Mouse (Mus musculus) spleen, adult 2 months (tissue): ENCODE data around the gene Shisa4. TPM values are rescaled to one million over a fixed set of nuclear protein-coding genes. Genes with fewer than 3 reads are reported as not detected.
"Not testable (repeated sequence)": the region's sequence is repeated elsewhere in the genome, so short reads cannot be mapped to it uniquely, and the experiment has no call there.

Source experiments
- DNase-seq, 2 experiments: peaks; one replicate each; pipeline versions ENCODE4 v3.0.0 to v3.0.0-alpha.2; 2012 to 2021; ENCODE audit warnings: low spot score in 2 of 2, low read depth in 1 of 2
- H3K27ac ChIP-seq: fragments of 200-500 bp; 2 replicates; pipeline ENCODE4 v1.5.1; 2012; ENCODE audit warnings: low read length, inconsistent platforms; ENCODE audit not compliant: insufficient read depth
- H3K27me3 ChIP-seq: fragments of 200-500 bp; 2 replicates; pipeline ENCODE4 v1.6.1; 2012; ENCODE audit warnings: mild to moderate bottlenecking, moderate library complexity, low read length, inconsistent platforms; ENCODE audit not compliant: control insufficient read depth, insufficient read depth
- H3K36me3 ChIP-seq: fragments of 200-500 bp; 2 replicates; pipeline ENCODE4 v1.6.1; 2012; ENCODE audit warnings: mild to moderate bottlenecking, low read length, inconsistent platforms; ENCODE audit not compliant: control insufficient read depth, insufficient read depth
- H3K4me1 ChIP-seq: fragments of 200-500 bp; 2 replicates; pipeline ENCODE4 v1.6.1; 2011; ENCODE audit warnings: inconsistent platforms; ENCODE audit not compliant: control insufficient read depth, insufficient read depth, insufficient read length
- H3K4me3 ChIP-seq: fragments of 200-500 bp; 2 replicates; pipeline ENCODE4 v1.5.1; 2011; ENCODE audit warnings: mild to moderate bottlenecking, inconsistent platforms; ENCODE audit not compliant: insufficient read depth, insufficient read length; ENCODE audit errors: extremely low read depth
- CTCF ChIP-seq: fragments of 200-500 bp; IDR thresholded peaks from 2 replicates; pipeline ENCODE4 v1.5.1; 2011; ENCODE audit warnings: mild to moderate bottlenecking, inconsistent platforms; ENCODE audit not compliant: insufficient read depth, insufficient read length, insufficient replicate concordance; ENCODE audit errors: extremely low read depth
- POLR2A ChIP-seq: fragments of 200-500 bp; IDR thresholded peaks from 2 replicates; pipeline ENCODE4 v1.6.1; 2011; ENCODE audit warnings: low read depth, low read length, inconsistent platforms
- WGBS: fragments of 180-500 bp; shearing (Covaris S2); methylation state at CpG from one replicate; pipeline ENCODE4 v1.1.7; 2018; 5-methylcytosine and 5-hydroxymethylcytosine counted together
- polyA plus RNA-seq: library from polyadenylated mRNA; depleted of rRNA; stranded (reverse); fragments of >200 nt; gene quantifications from 2 replicates; pipeline ENCODE4 v1.2.3, GENCODE M21; 2012

The Shisa4 gene
- polyA plus RNA-seq, 1 experiment = 4.2 TPM

- Histone ChIP-seq H3K27ac (no peak overlapping the region), H3K36me3 (peaks cover 37% of the 10 kb centered on the region), H3K4me1 (no peaks in the 10 kb centered on the region; the same call in 1 of the 2 replicates), H3K4me3 (no peak overlapping the region), H3K27me3 (no peaks in the 10 kb centered on the region)
- WGBS = 96% methylated on average over 3 of the region's 3 CpGs
- TF ChIP-seq CTCF = no peak
- no peak for TF ChIP-seq POLR2A
- DNase-seq = no peak
These were observed 26.5 kb upstream of the Shisa4 start for GRCm38 (mm10) chr1:135401452-135402110.

GRCm38 (mm10) chr1:135399466-135399865 lies 24.4 kb upstream of the Shisa4 start:
- Histone ChIP-seq H3K27ac (no peak overlapping the region), H3K4me3 (no peak overlapping the region), H3K27me3 (no peaks in the 10 kb centered on the region), H3K36me3 (peaks cover 30% of the 10 kb centered on the region), H3K4me1 (no peaks in the 10 kb centered on the region; the same call in 1 of the 2 replicates)
- 54% methylated on average over 5 of the region's 5 CpGs for WGBS
- no peak for DNase-seq
- TF ChIP-seq POLR2A (no peak), CTCF (no peak)

- H3K4me3 ChIP-seq = no peak overlapping the region
- DNase-seq = no peak
- H3K36me3 ChIP-seq = peaks cover 44% of the 10 kb centered on the region
- H3K27me3 ChIP-seq = no peaks in the 10 kb centered on the region
- H3K27ac ChIP-seq = no peak overlapping the region
- no peaks in the 10 kb centered on the region for H3K4me1 ChIP-seq
- TF ChIP-seq CTCF = no peak
- TF ChIP-seq POLR2A = no peak
- 85% methylated on average over 9 of the region's 9 CpGs for WGBS
These were observed 10.1 kb upstream of the Shisa4 start for GRCm38 (mm10) chr1:135385161-135385560.

GRCm38 (mm10) chr1:135384171-135384570 lies 9.1 kb upstream of the Shisa4 start:
- H3K4me1 ChIP-seq = no peaks in the 10 kb centered on the region
- no peak overlapping the region for H3K27ac ChIP-seq
- TF ChIP-seq CTCF (no peak), POLR2A (no peak)
- DNase-seq = no peak
- peaks cover 38% of the 10 kb centered on the region for H3K36me3 ChIP-seq
- H3K4me3 ChIP-seq = no peak overlapping the region
- 98% methylated on average over 5 of the region's 5 CpGs for WGBS
- H3K27me3 ChIP-seq = no peaks in the 10 kb centered on the region

GRCm38 (mm10) chr1:135381560-135381959 lies 6.5 kb upstream of the Shisa4 start:
- 88% methylated on average over 6 of the region's 6 CpGs for WGBS
- H3K36me3 ChIP-seq = peaks cover 20% of the 10 kb centered on the region
- not testable (repeated sequence) for H3K4me3 ChIP-seq, H3K4me1 ChIP-seq, H3K27me3 ChIP-seq, H3K27ac ChIP-seq, DNase-seq

- H3K27ac ChIP-seq = no peak overlapping the region
- H3K27me3 ChIP-seq = no peaks in the 10 kb centered on the region
- no peak for DNase-seq
- no peak overlapping the region for H3K4me3 ChIP-seq
- no peak for TF ChIP-seq POLR2A
- TF ChIP-seq CTCF = no peak
- H3K4me1 ChIP-seq = no peaks in the 10 kb centered on the region
- H3K36me3 ChIP-seq = peaks cover 12% of the 10 kb centered on the region
- WGBS = 83% methylated on average over 15 of the region's 15 CpGs
These were observed 5.3 kb upstream of the Shisa4 start for GRCm38 (mm10) chr1:135380071-135380991.
